Mouse (Mus musculus) lung, embryonic 16.5 days (tissue): Measurements from ENCODE around the gene Lamc3. TPM values are rescaled to one million over a fixed set of nuclear protein-coding genes. Genes with fewer than 3 reads are reported as not detected.
"Not testable (repeated sequence)": the region's sequence is repeated elsewhere in the genome, so short reads cannot be mapped to it uniquely, and the experiment has no call there.

Experiments used
- ATAC-seq: fragments of 200-750 bp; cut with Nextera tagmentation; 2 replicates; pipeline ENCODE4 v1.8.0; 2017; ENCODE audit warnings: low read depth, mild to moderate bottlenecking, moderate library complexity
- H3K27ac ChIP-seq: fragments of 300-500 bp; sonication (generic); 2 replicates; pipeline ENCODE4 v1.5.1; 2014; ENCODE audit warnings: mild to moderate bottlenecking, control low read depth, low read length
- H3K27me3 ChIP-seq: fragments of 300-500 bp; sonication (generic); 2 replicates; pipeline ENCODE4 v1.6.1; 2014; ENCODE audit warnings: low read depth, low read length, mixed read lengths; ENCODE audit not compliant: control insufficient read depth, insufficient read depth
- H3K36me3 ChIP-seq: fragments of 300-500 bp; sonication (generic); 2 replicates; pipeline ENCODE4 v1.6.1; 2014; ENCODE audit warnings: low read length; ENCODE audit not compliant: control insufficient read depth, insufficient read depth
- H3K4me1 ChIP-seq: fragments of 300-500 bp; sonication (generic); replicated peaks from 2 replicates; pipeline ENCODE4 v1.6.1; 2014; ENCODE audit warnings: low read length, mixed read lengths; ENCODE audit not compliant: control insufficient read depth, insufficient read depth
- H3K4me2 ChIP-seq: fragments of 300-500 bp; sonication (generic); 2 replicates; pipeline ENCODE4 v1.6.1; 2014; ENCODE audit warnings: low read depth, low read length, control low read depth
- H3K4me3 ChIP-seq: fragments of 300-500 bp; sonication (generic); 2 replicates; pipeline ENCODE4 v1.5.1; 2014; ENCODE audit warnings: mild to moderate bottlenecking, low read length, control low read depth
- H3K9ac ChIP-seq: fragments of 300-500 bp; sonication (generic); 2 replicates; pipeline ENCODE4 v1.6.1; 2014; ENCODE audit warnings: low read length, control low read depth
- H3K9me3 ChIP-seq: fragments of 300-500 bp; sonication (generic); 2 replicates; pipeline ENCODE4 v1.6.1; 2016; ENCODE audit warnings: low read length; ENCODE audit not compliant: control insufficient read depth
- WGBS: fragments of 180-500 bp; shearing (Covaris S2); extraction: QIAGEN DNeasy Blood & Tissue Kit; methylation state at CpG from one replicate; pipeline ENCODE4 v1.1.7; 2014; 5-methylcytosine and 5-hydroxymethylcytosine counted together
- polyA plus RNA-seq: library from polyadenylated mRNA; unstranded; fragments of >200 nt; fragmentation: Nextera tagmentation; extraction: Ambion mirVana; gene quantifications from 2 replicates; pipeline ENCODE4 v1.2.1, GENCODE M21; 2015

Gene Lamc3
- polyA plus RNA-seq, 1 experiment from 2014 or later = 1.7 TPM

DNA sequence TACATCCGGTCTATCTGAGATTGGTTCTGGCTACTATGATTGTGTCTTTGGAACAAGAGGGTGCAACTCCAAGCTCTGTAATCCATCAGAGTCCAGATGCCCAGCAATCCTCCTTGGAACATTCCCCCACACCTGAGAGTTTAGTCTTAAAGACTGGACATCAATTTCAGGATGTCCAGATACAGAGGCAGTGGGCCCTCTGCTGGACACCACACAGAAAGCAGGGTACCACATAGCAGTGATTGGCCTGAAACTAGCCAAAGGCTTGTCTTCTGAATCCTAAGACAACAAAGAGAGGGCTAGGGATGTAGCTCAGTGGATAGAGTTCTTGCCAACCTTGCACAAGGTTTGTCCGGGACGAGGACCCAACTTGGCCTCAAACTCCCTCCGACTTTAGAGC is 25.5 kb downstream of the Lamc3 start:
- no peak overlapping the region for H3K4me2 ChIP-seq
- no peak overlapping the region for H3K4me3 ChIP-seq
- no peak for ATAC-seq
- H3K36me3 ChIP-seq = no peaks in the 10 kb centered on the region
- H3K27ac ChIP-seq = no peak overlapping the region
- 73% methylated on average over 4 of the region's 4 CpGs for WGBS
- no peaks in the 10 kb centered on the region for H3K27me3 ChIP-seq
- H3K9me3 ChIP-seq = no peaks in the 10 kb centered on the region
- no peak overlapping the region for H3K9ac ChIP-seq
- no peaks in the 10 kb centered on the region for H3K4me1 ChIP-seq

DNA sequence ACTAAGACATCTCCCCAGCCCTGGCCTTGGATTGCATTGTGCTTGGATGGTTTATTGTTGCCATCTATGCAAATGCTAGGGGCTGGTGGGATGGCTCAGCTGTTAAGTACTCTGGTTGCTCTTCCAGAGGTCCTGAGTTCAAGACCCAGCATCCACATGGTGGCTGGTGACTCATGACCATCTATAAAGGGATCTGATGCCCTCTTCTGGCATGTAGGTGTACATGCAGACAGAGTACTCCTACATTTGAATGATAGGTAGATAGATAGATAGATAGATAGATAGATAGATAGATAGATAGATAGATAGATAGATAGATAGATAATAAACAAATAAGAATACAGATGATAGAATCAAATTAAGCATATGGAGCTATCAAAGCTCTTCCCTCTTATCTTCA is 27.1 kb downstream of the Lamc3 start:
- not testable (repeated sequence) for H3K27ac ChIP-seq, H3K4me1 ChIP-seq, H3K4me3 ChIP-seq, H3K27me3 ChIP-seq, H3K36me3 ChIP-seq, ATAC-seq, H3K9me3 ChIP-seq, H3K4me2 ChIP-seq, H3K9ac ChIP-seq

DNA sequence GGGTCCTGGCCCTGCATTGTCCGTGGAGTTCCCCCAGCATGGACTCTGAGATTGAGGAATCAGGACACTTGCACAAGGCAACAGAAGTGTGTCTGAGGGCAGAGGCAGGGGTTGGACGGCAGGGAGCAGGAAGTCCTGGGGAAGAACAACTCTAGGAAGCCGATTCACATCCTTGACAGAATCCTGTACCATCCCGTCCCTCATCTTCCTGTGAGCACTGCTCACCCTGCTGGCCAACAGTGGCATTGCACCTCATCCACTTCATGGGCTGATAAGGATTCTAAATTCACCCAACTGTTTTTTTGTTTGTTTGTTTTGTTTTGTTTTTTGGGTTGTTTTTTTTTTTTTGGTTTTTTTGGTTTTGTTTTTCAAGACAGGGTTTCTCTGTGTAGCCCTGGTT is 28.0 kb downstream of the Lamc3 start:
- Histone ChIP-seq H3K9me3 (no peaks in the 10 kb centered on the region), H3K9ac (no peak overlapping the region), H3K36me3 (no peaks in the 10 kb centered on the region), H3K4me1 (no peaks in the 10 kb centered on the region), H3K27me3 (no peaks in the 10 kb centered on the region), H3K4me3 (no peak overlapping the region), H3K27ac (no peak overlapping the region), H3K4me2 (no peak overlapping the region)
- WGBS = 19% methylated on average over 4 of the region's 4 CpGs
- ATAC-seq = peak; percentile 20; the same call in 1 of the 2 replicates

DNA sequence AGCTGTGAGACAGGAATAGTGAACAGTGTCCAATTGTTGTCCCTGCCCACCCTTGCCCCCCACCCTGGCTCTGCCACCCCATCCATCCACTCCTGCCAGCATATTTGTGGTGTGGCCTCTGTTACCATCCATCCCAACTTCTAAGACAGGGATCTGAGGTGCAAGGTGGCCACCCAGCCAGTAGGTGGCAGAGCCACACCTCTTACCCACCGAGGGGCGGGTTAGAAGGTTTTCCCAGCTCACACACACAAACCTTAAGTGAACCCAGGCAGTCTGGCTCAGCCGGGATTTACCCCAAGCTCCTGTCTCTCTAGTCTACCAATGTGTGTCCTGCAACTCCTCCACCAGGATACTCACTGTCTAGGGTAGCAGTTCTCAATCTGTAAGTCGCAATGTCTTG is 30.5 kb downstream of the Lamc3 start:
- H3K36me3 ChIP-seq = no peaks in the 10 kb centered on the region
- no peak overlapping the region for H3K9ac ChIP-seq
- no peaks in the 10 kb centered on the region for H3K4me1 ChIP-seq
- H3K27me3 ChIP-seq = no peaks in the 10 kb centered on the region
- no peaks in the 10 kb centered on the region for H3K9me3 ChIP-seq
- H3K4me2 ChIP-seq = no peak overlapping the region
- 32% methylated on average over 4 of the region's 4 CpGs for WGBS
- no peak overlapping the region for H3K4me3 ChIP-seq
- H3K27ac ChIP-seq = no peak overlapping the region
- ATAC-seq = no peak

DNA sequence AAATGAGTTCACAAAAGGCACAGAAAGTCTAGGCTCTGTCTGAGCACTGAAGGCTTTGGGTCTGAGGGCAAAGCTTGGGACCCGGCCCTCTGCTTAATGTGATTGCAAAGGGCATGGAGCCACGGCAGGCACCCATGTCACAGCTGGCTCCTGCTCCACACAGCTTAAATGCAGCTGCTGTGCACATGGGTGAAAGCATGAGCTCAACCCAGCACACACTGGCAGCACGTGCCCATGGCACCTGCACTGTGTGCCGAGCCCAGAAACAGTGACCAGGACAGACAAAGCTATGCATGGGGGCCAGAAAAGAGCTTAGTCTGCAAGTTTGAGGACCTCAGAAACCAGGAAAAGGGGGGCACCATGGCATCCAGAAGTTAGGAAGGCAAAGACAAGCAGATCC is 36.6 kb downstream of the Lamc3 start:
- 69% methylated on average over 4 of the region's 4 CpGs for WGBS
- Histone ChIP-seq H3K27ac (no peak overlapping the region), H3K27me3 (no peaks in the 10 kb centered on the region), H3K4me3 (no peak overlapping the region), H3K4me2 (no peak overlapping the region), H3K9ac (no peak overlapping the region), H3K4me1 (no peaks in the 10 kb centered on the region), H3K36me3 (no peaks in the 10 kb centered on the region), H3K9me3 (no peaks in the 10 kb centered on the region)
- ATAC-seq = no peak

DNA sequence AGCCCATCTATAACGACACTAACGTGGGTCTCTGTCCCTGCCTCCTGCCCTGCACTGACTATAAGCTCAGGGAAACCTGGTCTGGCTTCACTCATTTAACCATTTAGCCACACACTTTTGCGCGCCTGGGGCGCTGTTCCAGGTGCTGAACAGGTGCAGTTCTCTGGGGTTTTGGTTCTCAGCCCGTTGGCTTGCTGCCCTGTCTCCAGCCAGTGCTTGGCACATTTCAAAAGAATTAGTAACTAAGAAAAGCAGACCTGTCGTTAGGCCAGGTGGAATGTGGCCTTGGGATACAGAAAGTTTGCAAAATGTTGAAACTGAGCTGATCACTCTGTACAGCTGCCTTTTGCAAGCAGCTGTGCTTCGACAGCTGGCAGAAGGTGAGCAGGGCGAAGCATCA is 37.7 kb downstream of the Lamc3 start:
- Histone ChIP-seq H3K9ac (no peak overlapping the region), H3K27ac (no peak overlapping the region), H3K9me3 (no peaks in the 10 kb centered on the region), H3K4me1 (no peaks in the 10 kb centered on the region), H3K36me3 (no peaks in the 10 kb centered on the region), H3K4me2 (no peak overlapping the region), H3K4me3 (no peak overlapping the region), H3K27me3 (no peaks in the 10 kb centered on the region)
- WGBS = 24% methylated on average over 9 of the region's 9 CpGs
- ATAC-seq = no peak

DNA sequence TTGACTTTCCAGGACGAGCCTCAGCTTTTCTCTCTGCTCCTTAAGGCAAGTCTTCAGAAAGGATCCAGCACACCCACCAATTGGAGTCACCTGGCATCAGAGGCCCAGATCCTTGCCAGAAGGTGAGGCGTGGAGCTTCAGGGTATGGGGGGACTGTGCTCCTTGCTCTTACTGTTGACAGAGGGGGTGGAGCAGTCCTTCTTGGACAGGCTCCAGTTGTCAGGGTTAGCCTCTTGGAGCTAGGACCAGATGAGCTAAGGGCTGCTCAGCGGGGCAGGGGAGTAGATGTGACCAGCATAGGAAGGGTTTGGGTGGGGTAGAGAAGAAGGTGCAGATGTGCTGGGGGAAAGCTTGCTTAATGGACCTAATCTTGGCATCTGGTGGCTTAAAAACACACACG is 38.8 kb downstream of the Lamc3 start:
- no peak overlapping the region for H3K4me3 ChIP-seq
- H3K9me3 ChIP-seq = no peaks in the 10 kb centered on the region
- ATAC-seq = no peak
- H3K9ac ChIP-seq = no peak overlapping the region
- no peaks in the 10 kb centered on the region for H3K4me1 ChIP-seq
- H3K36me3 ChIP-seq = no peaks in the 10 kb centered on the region
- no peaks in the 10 kb centered on the region for H3K27me3 ChIP-seq
- H3K27ac ChIP-seq = no peak overlapping the region
- WGBS = 33% methylated on average over 4 of the region's 4 CpGs
- H3K4me2 ChIP-seq = no peak overlapping the region

DNA sequence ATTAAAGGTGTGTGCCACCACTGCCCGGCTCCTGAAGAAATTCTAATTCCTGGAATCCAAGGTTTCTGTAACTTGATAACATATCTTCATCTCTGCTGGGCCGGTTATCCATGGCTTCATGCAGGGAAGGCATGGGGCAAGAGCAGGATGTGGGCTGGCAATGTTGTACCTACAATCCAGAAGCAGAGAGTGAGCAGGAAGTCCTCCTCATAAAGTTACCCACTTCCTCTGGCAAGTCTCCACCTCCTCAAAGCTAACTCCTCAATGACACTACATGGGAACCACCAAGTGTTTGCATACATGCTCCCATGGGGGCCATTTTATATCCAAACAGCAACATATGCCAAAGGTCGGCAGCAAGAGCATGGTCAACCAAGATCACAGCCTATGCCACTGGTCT is 42.6 kb downstream of the Lamc3 start:
- Histone ChIP-seq H3K4me2 (no peak overlapping the region), H3K9me3 (no peaks in the 10 kb centered on the region), H3K36me3 (no peaks in the 10 kb centered on the region), H3K4me3 (no peak overlapping the region), H3K4me1 (no peaks in the 10 kb centered on the region), H3K27me3 (no peaks in the 10 kb centered on the region), H3K27ac (no peak overlapping the region), H3K9ac (no peak overlapping the region)
- ATAC-seq = no peak
- 76% methylated on average over 3 of the region's 3 CpGs for WGBS

DNA sequence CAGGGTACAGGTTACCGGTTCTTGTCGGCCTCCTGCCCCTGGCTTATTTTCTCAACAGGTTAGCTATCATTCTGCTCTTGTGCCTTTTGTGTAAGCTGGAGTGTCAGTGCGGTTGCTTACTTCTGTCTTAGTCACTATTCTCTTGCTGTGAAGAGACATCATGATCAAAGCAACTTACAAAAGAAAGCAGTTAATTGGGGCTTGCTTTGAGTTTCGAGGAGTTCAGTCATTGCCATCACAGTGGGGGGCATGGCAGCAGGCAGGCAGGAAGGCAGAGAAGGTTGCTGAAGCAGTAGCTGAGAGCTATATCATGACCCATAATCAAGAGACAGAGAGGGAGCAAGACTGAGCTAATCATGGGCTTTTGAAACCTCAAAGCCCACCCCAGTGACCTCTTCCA is 47.5 kb downstream of the Lamc3 start:
- Histone ChIP-seq H3K27ac (no peak overlapping the region), H3K9me3 (no peaks in the 10 kb centered on the region), H3K4me2 (no peak overlapping the region), H3K27me3 (no peaks in the 10 kb centered on the region), H3K4me1 (no peaks in the 10 kb centered on the region), H3K36me3 (no peaks in the 10 kb centered on the region), H3K9ac (no peak overlapping the region), H3K4me3 (no peak overlapping the region)
- WGBS = 54% methylated on average over 4 of the region's 4 CpGs
- no peak for ATAC-seq

DNA sequence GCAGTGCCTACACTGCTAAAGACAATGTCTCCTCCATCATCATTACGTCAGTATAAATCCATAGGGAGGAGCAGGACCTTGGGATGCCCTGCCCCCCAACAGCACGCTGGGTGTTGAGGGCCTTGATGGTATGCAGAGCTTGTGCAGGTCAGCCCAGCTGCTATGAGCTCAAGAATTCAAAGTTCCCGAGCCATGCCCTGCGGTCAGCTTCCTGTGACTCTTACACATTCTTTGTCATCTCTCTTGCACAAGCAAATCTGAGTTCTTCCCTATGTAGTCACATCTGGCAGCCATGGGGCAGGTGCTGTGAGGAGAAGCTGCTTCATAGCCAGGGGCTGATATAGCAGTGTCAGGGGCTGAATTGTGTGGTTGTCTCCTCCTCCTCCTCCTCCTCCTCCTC is 48.0 kb downstream of the Lamc3 start:
- H3K9ac ChIP-seq = no peak overlapping the region
- H3K4me2 ChIP-seq = no peak overlapping the region
- H3K9me3 ChIP-seq = no peaks in the 10 kb centered on the region
- H3K4me1 ChIP-seq = no peaks in the 10 kb centered on the region
- no peaks in the 10 kb centered on the region for H3K36me3 ChIP-seq
- WGBS = 24% methylated on average over 4 of the region's 4 CpGs
- no peak for ATAC-seq
- H3K4me3 ChIP-seq = no peak overlapping the region
- H3K27me3 ChIP-seq = no peaks in the 10 kb centered on the region
- no peak overlapping the region for H3K27ac ChIP-seq
